Mouse (Mus musculus) adrenal gland, adult 8-10 months (tissue): ENCODE results near the gene Tlcd2. TPM values are rescaled to one million over a fixed set of nuclear protein-coding genes. Genes with fewer than 3 reads are reported as not detected.
"Not testable (repeated sequence)": the region's sequence is repeated elsewhere in the genome, so short reads cannot be mapped to it uniquely, and the experiment has no call there.

Experiments used
- DNase-seq: peaks from one replicate; pipeline ENCODE4 v3.0.0; 2022
- total RNA-seq, 4 experiments: library from RNA; stranded (reverse); gene quantifications; 2 replicates each; pipeline ENCODE4 v1.2.4; 2022

The Tlcd2 gene
- total RNA-seq, 4 experiments from 2014 or later = 10.1 to 16.7 (median 13.1) TPM

DNA sequence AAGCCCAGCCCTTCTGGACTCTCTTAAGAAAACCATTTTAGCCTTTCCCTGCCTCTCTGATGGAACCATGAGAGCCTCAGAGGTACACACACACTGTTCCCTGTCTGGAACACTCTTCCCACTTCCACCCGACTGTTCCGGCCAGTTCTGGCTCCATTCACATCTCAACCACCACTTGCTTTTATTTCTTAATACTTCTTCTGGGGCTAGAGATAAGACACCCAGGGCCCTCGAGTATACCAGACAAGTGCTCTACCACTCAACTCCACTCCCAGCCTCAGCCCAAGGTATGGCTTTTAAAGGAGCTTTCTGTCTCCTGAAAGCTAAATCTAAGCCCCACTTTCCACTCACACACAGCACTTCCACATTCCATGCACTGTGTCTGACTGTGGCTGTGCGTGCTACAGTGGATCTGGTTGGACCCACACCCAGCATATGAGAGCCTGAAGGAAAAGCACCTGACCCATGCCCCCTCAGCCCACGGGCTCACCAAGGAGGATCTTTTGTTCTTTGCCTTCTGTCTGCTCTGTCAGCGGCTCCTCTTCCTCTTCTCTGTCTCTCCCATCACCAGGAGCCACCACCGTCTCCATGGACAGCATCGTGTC is 11.1 kb upstream of the Tlcd2 start:
- no peak for DNase-seq

DNA sequence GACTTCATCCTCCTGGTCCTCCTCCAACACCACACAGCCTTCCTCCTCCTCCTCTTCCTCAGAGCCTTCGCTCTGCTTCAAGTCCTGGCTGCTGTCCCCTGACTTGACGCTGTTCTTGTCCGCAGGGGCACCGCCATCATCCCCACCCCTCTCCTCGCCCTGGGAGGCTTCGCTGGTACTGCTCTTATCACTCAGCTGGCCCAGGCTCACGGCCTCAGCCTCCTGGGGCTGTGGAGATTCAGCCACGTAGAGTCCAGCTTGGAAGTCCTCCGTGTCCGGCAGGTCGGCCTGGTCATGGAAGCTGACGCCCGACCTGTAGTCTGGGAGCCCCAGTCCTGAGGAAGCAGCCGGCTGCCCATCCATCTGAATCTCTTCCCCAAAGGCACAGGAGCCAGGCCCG is 10.6 kb upstream of the Tlcd2 start:
- no peak for DNase-seq

DNA sequence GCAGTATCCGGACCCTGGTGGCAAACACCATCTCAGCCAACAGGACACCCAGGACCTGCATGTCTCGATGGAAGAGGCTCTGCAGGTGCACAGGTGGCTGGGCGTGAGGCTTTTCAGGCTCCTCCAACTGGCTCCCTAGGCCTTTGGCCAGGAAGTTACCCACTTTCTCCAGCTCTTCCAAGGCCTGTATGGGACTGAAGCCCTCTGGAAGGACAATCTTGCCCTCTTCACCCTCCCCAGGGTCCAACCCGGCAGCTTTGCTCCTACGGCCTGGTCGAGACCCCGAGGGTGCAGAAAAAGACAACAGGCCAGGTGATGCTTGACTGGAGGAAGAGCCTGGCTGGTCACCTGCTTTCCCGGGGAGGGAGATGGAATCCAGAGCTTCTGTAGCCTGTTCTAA is 9.4 kb upstream of the Tlcd2 start:
- DNase-seq = no peak

DNA sequence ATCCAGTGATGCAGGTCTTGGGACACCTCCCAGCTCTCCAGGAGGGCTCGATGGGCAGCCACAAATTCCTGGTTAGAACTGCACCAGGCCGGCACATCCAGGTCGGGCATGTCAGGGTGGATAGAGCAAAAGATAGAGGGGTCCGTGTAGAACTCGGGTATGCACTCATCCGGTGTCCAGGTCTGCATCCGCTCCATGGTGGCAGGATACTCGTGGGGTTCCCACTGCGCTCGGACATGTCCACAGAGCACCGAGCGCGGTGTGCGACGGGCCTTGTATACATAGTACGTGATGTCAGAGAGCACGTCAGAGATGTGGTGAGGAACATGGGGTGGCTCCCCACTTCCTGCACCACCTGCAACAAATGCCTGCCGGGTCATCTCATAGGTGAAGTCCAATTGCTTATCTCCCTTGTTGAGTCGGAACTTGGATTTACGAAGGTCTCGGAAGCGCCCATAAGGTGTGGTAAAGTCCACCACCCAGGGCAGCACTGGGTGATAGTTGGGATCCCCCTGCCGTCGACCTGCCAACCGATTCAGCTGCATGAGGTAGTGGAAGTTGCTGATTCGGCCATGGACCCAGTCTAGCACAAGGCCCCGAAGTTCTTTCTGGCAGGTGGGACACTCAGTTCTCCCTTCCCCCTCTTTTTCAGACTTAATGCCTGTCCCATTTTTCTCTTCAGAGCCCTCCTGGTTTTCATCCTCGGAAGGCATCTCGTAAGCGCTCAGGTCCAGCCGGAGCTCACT is 8.5 kb upstream of the Tlcd2 start:
- DNase-seq = no peak

DNA sequence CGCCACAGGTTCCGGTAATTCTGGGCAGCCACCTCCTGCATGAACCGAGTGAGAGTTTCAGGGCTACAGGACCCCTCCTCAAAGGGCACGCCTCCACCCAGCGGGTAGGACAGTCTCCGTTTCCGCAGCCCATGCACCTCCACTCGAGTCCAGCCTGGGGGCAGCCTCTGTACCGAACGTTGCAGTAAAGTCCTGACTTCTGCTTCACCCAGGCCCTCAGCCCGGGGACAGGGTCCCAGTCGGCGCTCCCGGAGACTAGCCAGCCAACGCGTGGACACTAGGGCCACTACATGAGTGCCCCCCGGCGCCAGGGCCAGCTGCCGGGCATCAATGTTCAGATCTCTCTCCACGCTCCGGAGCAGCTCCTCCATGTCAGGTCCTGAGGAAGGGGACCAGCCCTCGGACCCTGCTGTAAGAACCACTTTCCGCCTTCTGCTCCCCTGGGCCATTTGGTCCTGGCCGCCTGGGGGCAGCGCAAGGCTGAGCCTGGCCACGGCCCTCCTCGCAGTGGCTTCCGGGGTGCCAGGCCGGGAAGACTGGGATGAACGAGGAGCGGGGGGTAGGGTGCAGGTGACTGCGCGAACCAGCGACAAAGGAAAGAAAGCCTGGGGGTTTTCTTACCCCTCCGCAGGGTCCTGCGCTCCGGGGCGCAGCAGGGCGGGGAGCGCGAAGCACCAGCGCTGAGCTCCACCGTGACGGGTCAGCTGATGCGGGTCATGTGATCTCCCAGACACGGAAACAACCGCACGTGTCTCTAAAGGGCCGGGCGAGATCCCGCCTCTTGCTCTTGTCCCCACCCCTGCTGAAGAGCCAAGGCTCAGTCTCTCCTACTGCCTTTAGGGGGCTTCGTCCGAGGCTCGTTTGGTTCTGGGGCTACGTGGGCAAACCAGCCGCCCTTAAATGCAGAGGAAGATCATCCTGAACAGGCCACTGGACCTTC is 7.3 kb upstream of the Tlcd2 start, which contains the start of gene Wdr81:
Gene Wdr81, minus strand, starts transcription at position 727 of the 940 bp plus-strand sequence.
- DNase-seq = peak; percentile 88

DNA sequence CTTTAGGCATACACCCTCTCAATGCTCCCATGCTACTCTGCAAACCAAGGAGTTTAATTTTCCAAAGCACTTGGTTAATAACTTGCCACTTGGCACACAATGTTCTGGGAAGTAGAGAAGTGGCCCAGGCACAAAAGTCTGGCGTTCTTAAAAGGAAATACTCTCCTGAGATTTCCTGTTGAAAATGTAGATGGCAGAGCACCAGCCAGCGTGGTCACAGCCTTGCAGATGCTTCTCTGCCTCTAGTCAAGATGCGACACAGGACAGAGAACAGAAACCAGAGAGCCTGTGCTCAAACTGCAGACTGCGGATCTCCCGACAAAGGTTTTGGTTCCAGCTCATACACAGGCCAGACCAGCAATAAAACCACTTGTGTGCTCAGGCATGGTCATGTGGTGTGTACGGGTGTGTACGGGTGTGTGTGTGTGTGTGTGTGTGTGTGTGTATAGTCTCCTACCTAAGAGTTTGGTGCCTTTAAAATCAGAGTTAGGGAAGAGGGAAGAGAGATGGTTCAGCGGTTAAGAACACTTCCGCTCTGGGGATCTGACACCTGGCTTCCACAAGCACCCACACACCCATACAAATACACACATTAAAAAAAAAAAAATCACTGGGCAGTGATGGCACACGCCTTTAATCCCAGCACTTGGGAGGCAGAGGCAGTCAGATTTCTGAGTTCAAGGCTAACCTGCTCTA is 6.3 kb upstream of the Tlcd2 start:
- no peak for DNase-seq

DNA sequence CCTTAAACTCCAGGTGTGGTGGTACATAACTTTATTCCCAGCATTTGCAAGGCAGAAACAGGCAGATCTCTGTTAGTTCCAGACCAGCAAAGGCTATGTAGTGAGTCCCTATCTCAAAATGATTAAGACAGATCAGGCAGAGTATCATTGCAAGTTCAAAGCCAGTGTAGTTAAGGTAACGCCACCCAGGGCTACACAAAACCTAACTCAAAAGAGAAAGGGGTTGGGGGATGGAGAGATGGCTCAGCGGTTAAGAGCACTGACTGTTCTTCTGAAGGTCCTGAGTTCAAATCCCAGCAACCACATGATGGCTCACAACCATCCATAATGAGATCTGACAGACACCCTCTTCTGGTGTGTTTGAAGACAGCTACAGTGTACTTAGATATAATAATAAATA is 5.5 kb upstream of the Tlcd2 start:
- DNase-seq = not testable (repeated sequence)

DNA sequence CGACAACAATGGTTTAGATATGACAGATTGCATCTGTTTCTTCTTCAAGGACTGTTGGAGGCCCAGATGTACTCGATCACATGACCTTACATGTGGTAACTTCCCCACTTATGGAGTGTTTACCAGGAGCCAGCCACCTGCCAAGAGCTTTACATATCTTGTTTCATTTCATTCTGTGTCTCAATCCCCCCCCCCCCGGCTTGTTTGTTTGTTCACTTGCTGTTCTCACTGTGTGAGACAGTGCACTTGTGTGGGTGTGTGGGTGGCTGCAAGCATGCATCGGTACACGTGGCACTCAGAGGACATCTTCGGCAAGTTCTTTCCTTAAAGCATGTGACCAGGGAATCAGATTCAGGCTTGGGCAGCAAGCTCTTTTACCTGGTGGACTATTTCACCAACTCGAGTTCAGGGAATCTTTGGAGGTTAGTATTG is 5.1 kb upstream of the Tlcd2 start:
- no peak for DNase-seq

DNA sequence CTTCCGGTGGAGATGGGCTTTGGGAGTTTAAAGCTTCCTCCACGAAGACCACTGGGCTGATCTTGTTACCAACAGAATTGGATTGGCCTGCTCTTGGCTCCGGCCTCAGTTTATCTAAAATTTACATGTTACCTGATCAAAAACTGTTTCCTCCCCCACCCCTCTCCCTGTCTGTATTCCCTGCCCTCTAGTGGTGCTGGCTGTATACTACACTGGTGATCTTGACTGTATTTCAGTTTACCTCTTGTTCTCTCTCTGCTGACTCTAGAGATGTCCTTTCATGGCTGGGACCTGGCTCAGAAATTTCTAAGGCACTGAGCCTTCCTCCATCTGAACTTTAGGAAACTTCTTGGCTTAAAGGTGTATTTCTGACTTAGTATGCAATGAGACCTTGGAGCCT is 3.3 kb upstream of the Tlcd2 start:
- DNase-seq = no peak

DNA sequence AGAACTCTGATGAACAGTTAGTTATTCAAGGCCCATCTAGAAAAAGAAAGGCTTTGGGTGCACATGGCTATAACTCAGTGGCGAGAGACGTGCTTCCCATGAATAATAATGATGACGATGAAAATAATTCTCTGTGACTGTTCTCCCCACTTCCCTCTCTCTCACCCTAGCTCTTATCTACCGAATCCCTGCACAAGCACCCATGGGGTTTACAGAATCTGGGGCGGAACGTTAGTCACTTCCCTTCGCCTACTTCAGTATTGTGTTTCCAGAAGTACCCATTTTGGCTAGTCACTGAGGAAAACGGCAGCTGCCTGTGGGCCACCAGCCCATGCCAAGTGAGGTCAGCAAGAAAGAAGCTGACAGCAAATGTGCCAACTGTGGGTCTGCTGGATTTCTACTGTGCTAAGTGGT is 2.9 kb upstream of the Tlcd2 start:
- no peak for DNase-seq

DNA sequence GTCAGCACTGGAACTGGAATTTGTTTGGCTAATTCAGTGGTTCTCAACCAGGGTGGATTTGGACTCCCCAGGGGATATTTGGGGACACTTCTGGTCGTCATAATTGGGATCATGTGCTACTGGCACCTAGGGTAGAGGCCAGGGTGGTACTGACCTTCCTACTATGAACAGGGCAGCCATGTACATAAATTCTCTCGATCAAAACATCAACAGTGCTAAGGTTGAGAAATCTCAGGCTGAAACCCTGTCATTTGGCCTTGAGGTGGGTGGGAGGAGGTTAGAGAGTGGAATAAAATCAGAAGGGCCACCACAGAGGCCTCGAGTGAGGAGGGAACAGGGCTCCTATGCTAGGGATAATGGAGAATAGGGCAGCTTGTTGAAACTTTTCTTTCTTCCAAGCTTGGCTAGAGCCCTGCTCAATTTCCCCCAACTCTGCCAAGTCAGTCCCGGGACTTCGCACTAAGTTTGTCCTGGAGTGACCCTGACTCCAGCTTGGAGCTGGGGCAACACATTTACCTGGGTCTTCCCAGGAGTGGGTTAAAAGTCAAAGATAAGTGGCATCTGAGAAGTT is 2.3 kb upstream of the Tlcd2 start:
- peak; percentile 58 for DNase-seq

DNA sequence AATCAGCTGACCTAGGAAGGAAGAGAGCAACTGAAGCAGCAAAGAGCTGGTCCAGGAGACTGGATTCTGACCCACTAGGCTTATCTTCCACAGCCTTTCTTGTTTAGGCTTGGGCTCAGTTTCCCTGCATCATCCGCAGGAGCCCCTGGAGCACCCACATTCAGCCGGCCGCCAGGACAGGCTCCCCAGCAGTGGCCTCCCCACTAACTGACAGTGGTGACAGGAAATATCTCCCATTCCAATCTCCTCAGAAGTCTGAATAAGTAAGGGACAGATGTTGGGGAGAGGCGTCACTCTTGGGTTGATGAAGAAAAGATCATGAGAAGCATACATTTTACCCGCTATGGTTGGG is 1.8 kb upstream of the Tlcd2 start:
- DNase-seq = no peak

DNA sequence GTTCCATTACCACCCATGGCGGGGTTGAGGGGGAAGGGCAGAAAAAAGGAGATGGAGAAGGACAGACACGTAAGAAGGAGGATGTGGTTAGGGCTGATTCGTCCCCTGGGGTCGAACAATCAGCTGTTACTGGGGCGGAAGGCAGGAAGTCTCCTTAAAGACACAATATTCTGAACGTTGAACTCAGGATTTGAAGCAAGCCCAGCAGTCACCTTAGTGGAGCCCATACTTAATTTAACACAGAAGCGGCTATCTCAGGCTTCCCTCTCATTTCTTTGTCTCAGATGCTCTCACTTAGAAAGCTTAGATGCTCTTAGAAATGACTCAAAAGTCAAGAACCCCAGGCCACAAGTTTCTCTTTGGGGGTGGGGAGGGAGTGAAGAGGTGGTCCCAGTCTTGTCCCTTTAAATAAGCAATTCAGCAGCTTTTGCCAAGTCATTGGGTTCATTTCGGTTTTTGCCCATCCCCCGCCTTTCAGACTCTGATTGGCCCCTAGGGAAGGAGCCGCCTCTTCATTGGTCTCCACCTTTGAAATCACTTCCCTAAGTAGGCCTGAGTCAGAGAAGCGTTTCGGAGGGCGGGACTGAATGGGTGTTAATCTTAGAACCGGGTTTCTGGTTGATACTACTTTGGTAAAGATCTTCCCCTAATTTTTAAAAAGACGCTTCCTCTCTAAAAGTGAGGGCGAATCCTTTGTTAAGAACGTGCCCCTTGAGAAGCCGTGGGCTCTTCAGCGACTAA is 1.2 kb upstream of the Tlcd2 start:
- DNase-seq = peak; percentile 93

DNA sequence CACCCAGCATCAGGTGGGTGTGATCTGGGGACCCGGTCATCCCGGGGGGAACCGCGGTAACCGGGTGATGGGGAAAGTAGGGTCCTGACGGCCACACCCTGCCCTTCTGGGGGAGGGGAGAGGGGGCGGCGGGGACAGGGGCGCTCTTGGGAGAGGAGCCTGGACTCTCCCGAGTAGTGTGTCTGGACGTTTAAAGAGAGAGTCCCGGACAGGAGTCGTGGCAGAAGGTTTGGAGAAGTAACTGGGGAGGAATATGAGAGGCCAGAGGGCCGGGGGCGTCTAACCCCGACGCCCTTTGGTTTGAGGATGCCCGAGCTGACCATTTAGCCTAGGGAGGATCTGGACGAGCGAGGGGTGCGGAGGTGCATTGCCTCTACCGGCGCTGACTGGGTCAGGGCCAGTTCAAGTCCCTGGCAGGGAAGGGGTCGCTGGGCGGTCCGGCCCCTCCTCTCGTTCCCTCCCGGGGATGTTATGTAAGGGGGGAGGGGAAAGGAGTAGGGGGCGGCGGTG is 283 bp downstream of the Tlcd2 start:
- no peak for DNase-seq

DNA sequence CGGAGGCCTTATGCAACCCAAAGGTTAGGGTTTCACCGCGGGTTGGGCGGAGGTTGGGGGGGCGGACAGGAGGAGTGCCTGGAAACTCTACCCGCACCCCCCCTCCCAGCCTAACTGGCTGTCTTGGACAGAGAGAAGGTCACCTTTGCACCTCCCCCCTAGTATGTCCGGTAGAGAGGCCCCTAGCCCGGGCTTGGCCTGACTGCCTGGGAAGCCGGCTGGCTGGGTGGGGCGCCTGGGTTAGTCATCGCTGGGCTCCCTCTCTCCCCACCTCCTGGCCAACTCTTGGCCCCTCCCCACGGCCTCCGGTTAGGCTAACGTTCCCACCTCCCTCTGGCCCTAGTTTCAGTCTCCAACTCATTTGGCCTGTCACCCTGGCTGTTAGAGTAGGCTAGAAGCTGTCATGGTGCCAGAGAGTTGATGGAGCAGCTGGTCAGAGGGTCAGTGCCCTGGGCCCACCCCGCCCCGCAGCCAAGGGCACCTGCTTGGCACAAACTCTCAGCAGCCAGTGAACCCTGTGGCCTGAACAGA is 803 bp downstream of the Tlcd2 start:
- peak; percentile 93 for DNase-seq

DNA sequence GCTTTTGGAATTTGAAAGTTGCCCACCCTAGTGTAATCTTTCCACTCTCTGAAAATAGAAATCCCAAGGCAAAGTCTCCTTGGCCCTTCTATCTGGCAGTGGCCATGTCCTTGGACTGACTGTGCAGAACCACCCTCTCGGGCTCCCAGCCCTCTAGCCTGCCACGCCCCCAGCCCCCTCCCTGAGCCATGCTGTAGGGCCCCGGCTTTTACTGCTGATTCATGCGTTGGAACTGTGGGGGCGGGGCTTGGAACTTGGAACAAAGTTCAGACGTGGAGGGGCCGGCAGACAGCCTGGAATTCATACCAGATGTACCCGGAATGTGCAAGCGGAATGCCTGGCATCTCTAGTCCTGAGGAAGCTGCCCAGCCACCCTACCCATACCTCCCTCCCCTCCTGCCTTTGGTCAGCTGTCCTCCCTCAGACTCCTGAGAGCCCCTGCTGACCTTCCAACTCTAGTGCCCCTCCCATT is 1.4 kb downstream of the Tlcd2 start:
- peak; percentile 95 for DNase-seq

DNA sequence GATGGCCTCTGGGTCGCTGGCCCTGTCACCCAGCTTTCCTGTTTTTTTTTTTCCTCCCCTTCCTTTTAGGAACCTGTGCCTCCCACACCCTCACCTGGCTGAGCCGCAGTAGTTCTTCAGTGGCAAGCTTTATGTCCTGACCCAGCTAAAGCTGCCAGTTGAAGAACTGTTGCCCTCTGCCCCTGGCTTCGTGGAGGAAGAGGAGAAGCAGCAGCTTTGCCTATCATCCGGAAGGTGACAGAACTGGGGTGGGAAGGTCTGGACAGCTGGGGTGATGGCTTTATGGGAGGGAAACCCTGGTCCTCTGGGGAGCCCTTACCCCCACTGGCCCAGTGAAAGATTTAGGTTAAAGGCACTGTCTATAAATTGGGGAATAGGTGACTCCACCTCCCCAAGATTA is 2.1 kb downstream of the Tlcd2 start:
- DNase-seq = no peak

DNA sequence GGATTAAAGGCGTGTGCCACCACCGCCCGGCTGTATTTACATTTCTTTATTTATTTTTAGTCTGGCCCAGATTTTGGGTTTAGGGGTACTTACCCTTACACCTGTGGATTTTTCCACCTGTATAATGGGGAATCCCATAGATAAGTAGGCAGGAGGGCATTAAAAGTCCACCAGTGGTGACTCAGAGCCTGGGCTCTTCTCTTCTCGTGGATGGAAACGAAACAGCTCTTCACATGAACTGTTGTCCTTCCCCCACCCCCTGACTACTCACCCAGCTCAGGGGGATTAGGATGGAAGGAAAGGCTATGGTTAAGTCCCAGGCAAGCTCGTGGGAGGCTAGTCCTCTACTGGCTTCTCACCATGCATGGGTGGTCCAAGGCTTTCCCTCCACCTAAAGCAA is 2.9 kb downstream of the Tlcd2 start:
- no peak for DNase-seq

DNA sequence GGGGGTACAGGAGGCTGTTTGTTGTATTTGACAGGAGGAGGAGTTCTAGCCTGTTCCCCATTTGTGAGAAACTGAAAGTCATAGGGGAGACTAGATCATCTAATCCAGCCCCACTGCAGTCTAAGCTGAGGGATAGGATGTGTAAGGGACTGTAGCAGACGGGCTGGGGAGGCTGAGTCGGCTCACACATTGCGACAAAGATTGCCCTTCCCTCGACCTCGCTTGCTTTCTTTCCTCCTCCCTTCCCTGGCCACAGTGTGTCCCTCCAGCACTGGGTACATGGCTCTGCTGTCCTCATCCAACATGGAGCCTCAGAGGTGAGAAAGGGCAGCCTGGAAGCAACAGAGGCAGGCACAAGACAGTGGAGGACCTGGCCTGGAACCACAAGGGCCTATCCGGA is 3.5 kb downstream of the Tlcd2 start:
- no peak for DNase-seq

DNA sequence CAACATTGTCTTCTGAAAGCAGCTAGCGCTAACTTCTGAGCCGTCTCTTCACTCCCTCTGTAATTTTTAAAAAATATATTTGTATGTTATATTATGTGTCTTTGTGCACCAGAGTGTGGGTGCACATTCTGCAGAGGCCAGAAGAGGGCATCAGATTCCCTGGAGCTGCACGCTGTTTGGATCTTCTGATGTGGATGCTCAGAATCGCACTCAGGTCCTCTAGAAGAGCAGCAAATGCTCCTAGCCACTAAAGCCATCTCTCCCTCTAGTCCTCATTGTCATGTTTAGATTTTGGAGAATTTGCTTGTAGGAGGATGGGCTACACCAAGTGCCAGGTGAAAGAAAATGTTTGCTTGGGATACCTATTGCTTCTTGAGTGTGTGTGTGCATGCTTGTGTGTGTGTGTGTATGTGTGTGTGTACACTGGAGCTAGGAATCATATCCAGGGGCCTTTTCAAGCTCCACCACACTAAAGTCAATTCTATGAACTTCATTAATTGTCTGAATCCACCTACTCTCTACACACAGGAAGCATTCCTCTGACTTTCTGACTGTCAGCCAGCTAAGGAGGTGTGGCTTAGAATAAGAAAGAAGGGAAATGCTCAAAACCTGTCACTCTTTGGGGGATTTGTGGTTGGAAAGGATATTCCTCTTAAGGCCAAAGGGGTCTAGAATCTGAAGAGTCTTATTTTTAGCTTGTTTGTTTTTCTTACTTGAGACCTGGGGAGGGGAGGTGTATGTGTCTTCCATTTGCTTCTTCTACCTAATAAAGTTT is 5.4 kb downstream of the Tlcd2 start:
- no peak for DNase-seq
